Mouse (Mus musculus): ENCODE data around the gene Sec16b.

DNA sequence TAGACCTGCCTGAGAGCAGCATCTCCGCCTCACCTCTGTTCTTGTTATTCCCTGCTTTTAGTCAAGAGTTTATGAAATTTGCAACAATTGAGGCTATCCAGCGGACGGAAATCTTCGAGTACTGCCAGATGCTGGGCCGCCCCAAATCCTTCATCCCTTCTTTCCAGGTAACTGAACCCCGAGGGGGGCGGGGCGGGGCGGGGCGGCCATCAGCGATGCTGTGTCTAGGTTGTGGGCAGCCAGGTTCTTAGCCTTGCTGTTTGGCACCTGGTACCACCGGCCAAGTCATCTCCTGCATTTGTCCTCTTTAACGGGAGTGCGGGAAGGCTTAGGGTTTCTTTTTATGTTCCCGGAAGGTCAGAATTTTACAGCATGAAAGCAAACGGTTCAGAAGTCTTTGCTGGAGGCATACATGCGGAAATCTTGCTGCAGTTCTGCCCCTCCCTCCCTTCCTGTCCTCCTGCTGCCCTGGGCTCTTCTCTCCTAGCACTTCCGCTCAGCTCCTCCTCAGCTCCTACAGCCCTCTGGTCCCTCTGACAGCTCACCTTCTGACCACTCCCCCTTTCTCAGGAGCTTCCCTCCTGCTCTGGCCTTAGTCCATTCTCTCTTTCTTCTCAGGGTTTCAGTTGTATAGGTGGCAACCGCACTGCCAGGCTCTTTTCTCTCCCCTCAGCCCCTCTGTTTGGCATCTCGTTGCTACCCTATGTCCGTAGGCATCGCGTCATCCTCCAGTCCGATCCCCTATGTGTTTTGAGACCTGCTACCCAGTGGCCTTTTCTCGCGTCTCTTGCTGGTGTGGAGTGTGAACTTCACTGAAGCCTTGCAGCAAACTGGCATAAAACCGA lies 48.4 kb downstream of the Sec16b start:
- TF ChIP-seq CTCF (IDR thresholded peaks at IDR 0.05; ENCODE audit: insufficient read depth, low read length) (no peak), POLR2A (IDR thresholded peaks at IDR 0.05; ENCODE audit: borderline replicate concordance, extremely low read depth, low read depth, low read length) (no peak)
